In genomic region chr8:11015622-11016021, GRCm38 (mm10) we compare ENCODE assay signal across 24 mouse cellular contexts. TPM values are rescaled to one million over a fixed set of nuclear protein-coding genes. Genes with fewer than 3 reads are reported as not detected.
A peak's percentile ranks its signal among the peaks of the same experiment; 100 is the strongest.
DNase-seq lines count a peak whose midpoint lies in the region; ATAC-seq lines count a peak whose summit lies in the region.
"Had no signal": no experiment of that assay in that cellular context is flagged by ENCODE, and none has a peak within 500 bp of the region (broad histone marks: within the 10 kb centered on the region; RNA-seq: fewer than 3 reads in every experiment).

No protein-coding gene starts in this region.

- H3K9me3 ChIP-seq in midbrain, embryonic 11.5 days (ENCODE audit: control insufficient read depth, low read length), result no peaks in the 10 kb centered on the region
- no peaks in the 10 kb centered on the region for H3K9me3 ChIP-seq in midbrain, embryonic 15.5 days
- H3K9me3 ChIP-seq: forebrain, embryonic 10.5 days; forebrain, embryonic 13.5 days; hindbrain, embryonic 10.5 days; hindbrain, embryonic 13.5 days had no signal

- no peaks in the 10 kb centered on the region for H3K79me2 ChIP-seq in macrophage (ENCODE audit: inconsistent target)

- H3K9ac ChIP-seq in midbrain, embryonic 11.5 days (ENCODE audit: low read length), result no peak overlapping the region
- H3K9ac ChIP-seq in midbrain, embryonic 15.5 days, result no peak overlapping the region
- H3K9ac ChIP-seq: forebrain, embryonic 13.5 days; hindbrain, embryonic 13.5 days had no signal

- H3K4me2 ChIP-seq in midbrain, embryonic 11.5 days, result no peak overlapping the region
- no peak overlapping the region for H3K4me2 ChIP-seq in midbrain, embryonic 15.5 days
- H3K4me2 ChIP-seq: forebrain, embryonic 13.5 days; heart, embryonic 11.5 days; hindbrain, embryonic 13.5 days had no signal

- H3K36me3 ChIP-seq in midbrain, embryonic 11.5 days (ENCODE audit: control insufficient read depth, insufficient read depth, low read length), result no peaks in the 10 kb centered on the region
- no peaks in the 10 kb centered on the region for H3K36me3 ChIP-seq in midbrain, embryonic 15.5 days (replicated peaks)
- H3K36me3 ChIP-seq in macrophage (ENCODE audit: inconsistent target), result no peaks in the 10 kb centered on the region
- H3K36me3 ChIP-seq: forebrain, embryonic 10.5 days; hindbrain, embryonic 10.5 days; hindbrain, embryonic 13.5 days had no signal

- intact Hi-C loops in gastrocnemius, postnatal 36 days (cut with DNase I), result no loop called here
- intact Hi-C loops in left cerebral cortex, postnatal 36 days (cut with DNase I), result loop anchor here (2.0 kb wide), 1 partner anchor 441 kb away; no protein-coding TSS in a partner anchor

- DNase-seq in midbrain, embryonic 11.5 days (ENCODE audit: low spot score, missing footprints), result peak; percentile 19
- no peak for DNase-seq in gastrocnemius, postnatal 36 days
- DNase-seq in layer of hippocampus, postnatal 10 days (ENCODE audit: low spot score in 2 of 2), result no peak
- no peak for DNase-seq in left cerebral cortex, postnatal 36 days (ENCODE audit: low spot score in 2 of 2)
- DNase-seq: adrenal gland, adult 2 months; adrenal gland, postnatal 14 days; cerebellum, adult 11-12 months; cerebellum, adult 8-10 months; cerebellum, postnatal 10 days; cerebellum, postnatal 36 days; gastrocnemius, adult 2 months; gastrocnemius, postnatal 14 days had no signal

- peaks cover 4% of the 10 kb centered on the region; the same call in 1 of the 2 replicates for H3K4me1 ChIP-seq in midbrain, embryonic 11.5 days (ENCODE audit: control insufficient read depth, insufficient read depth, low read length)
- peaks cover 12% of the 10 kb centered on the region for H3K4me1 ChIP-seq in midbrain, embryonic 15.5 days

- ATAC-seq in midbrain, embryonic 11.5 days (ENCODE audit: low FRiP score), result no peak
- no peak for ATAC-seq in midbrain, embryonic 15.5 days (replicated peaks)
- peak; percentile 61 for ATAC-seq in common myeloid progenitor, adult 5-6 weeks (replicated peaks; ENCODE audit: low read depth, poor library complexity, severe bottlenecking)
- peak; percentile 87 for ATAC-seq in monocyte, adult 5-6 weeks (replicated peaks; ENCODE audit: insufficient number of reproducible peaks, low FRiP score, low TSS enrichment, poor library complexity, severe bottlenecking)
- ATAC-seq: CD4-positive, CD25-positive, alpha-beta regulatory T cell, adult 4 months; forebrain, embryonic 13.5 days; forebrain, embryonic 16.5 days; hindbrain, embryonic 16.5 days had no signal

- no peak overlapping the region for H3K27ac ChIP-seq in midbrain, embryonic 11.5 days (ENCODE audit: low read depth, low read length)
- H3K27ac ChIP-seq in midbrain, embryonic 15.5 days, result no peak overlapping the region
- peak overlapping the region; percentile 68 for H3K27ac ChIP-seq in macrophage
- H3K27ac ChIP-seq: forebrain, embryonic 10.5 days; forebrain, embryonic 13.5 days; gastrocnemius, adult 2 months; hindbrain, embryonic 10.5 days; hindbrain, embryonic 13.5 days had no signal

- H3K27me3 ChIP-seq in midbrain, embryonic 11.5 days (ENCODE audit: control insufficient read depth, insufficient read depth, low read length), result no peaks in the 10 kb centered on the region; the same call in 1 of the 2 replicates
- no peaks in the 10 kb centered on the region for H3K27me3 ChIP-seq in midbrain, embryonic 15.5 days (replicated peaks)
- H3K27me3 ChIP-seq: forebrain, embryonic 13.5 days; hindbrain, embryonic 13.5 days had no signal

- 94% methylated on average over 3 of the region's 3 CpGs for WGBS in midbrain, embryonic 11.5 days
- whole genome bisulfite sequencing in midbrain, embryonic 15.5 days, result 90% methylated on average over 3 of the region's 3 CpGs
- WGBS in macrophage (ENCODE audit: missing documents), result 15% methylated on average over 3 of the region's 3 CpGs

- H3K4me3 ChIP-seq in midbrain, embryonic 11.5 days (ENCODE audit: low read depth, low read length), result no peak overlapping the region
- H3K4me3 ChIP-seq in midbrain, embryonic 15.5 days, result no peak overlapping the region
- no peak overlapping the region for H3K4me3 ChIP-seq in macrophage (ENCODE audit: inconsistent target)
- H3K4me3 ChIP-seq: forebrain, embryonic 10.5 days; forebrain, embryonic 13.5 days; gastrocnemius, adult 2 months; hindbrain, embryonic 10.5 days; hindbrain, embryonic 13.5 days had no signal

RNA-seq across cellular contexts. Expression of gene Irs2, which starts 7.4 kb away (rescaled TPM):
- polyA plus RNA-seq in midbrain, embryonic 11.5 days (2014; fragmentation: Nextera tagmentation; extraction: Ambion mirVana), result 5.2 and 6.2 TPM in 2 replicates
- polyA plus RNA-seq in midbrain, embryonic 15.5 days (2015; fragmentation: Nextera tagmentation; extraction: Ambion mirVana), result 6.8 and 6.9 TPM in 2 replicates
- total RNA-seq in common myeloid progenitor, adult 5-6 weeks (2017), result 3.1 and 4.0 TPM in 2 replicates
- 100 to 1,000 TPM in 2 of 26 experiments, 10 to 100 TPM in 14, 1 to 10 TPM in 10; 2.2 to 105 (median 16.9) TPM for total RNA-seq in macrophage (2018; cell fraction: chromatin; rRNA removed)
- total RNA-seq in macrophage (2018; cell fraction: cytosol; rRNA removed), result 10 to 100 TPM in 14 of 26 experiments, 1 to 10 TPM in 12; 1.9 to 83.3 (median 13.9) TPM
- total RNA-seq in macrophage (2018; cell fraction: nucleus; rRNA removed), result 100 to 1,000 TPM in 4 of 26 experiments, 10 to 100 TPM in 14, 1 to 10 TPM in 8; 4.0 to 105 (median 21.7) TPM
- 5.3 to 8.5 TPM (median 6.5 TPM) in 3 replicates for polyA plus RNA-seq in macrophage (2018)
- 31.1 to 35.4 TPM (median 33.2 TPM) in 3 replicates for total RNA-seq in monocyte, adult 5-6 weeks (2017)
- total RNA-seq in gastrocnemius, postnatal 36 days (2021), result 10 to 100 TPM; 17.9 to 18.9 TPM
- 10 to 100 TPM; 44.9 to 54.0 TPM for total RNA-seq in layer of hippocampus, postnatal 10 days (2021)
- total RNA-seq in left cerebral cortex, postnatal 36 days (2021), result 10 to 100 TPM; 49.7 to 66.6 TPM

Comparison
In these comparisons a context has a peak if more than half of its experiments do, and no peak if none do; other contexts are left out.
1. ATAC-seq: peak in common myeloid progenitor, adult 5-6 weeks (single experiment) and monocyte, adult 5-6 weeks (single experiment); none in midbrain, embryonic 11.5 days (single experiment) and midbrain, embryonic 15.5 days (single experiment).